Mouse (Mus musculus) bone marrow, adult 2 months (tissue): ENCODE results near the gene Zc3h14.

Source experiments
- CTCF ChIP-seq: fragments of 200-500 bp; IDR thresholded peaks from 2 replicates; pipeline ENCODE4 v1.5.1; 2011; ENCODE audit warnings: low read length, control low read depth; ENCODE audit not compliant: control insufficient read depth, insufficient read depth
- POLR2A ChIP-seq: fragments of 200-500 bp; IDR thresholded peaks from 2 replicates; pipeline ENCODE4 v1.6.1; 2011; ENCODE audit warnings: low read depth, mild to moderate bottlenecking, control low read depth, low read length, borderline replicate concordance; ENCODE audit not compliant: control insufficient read depth

GRCm38 (mm10) chr12:98741011-98741501, 5.7 kb upstream of the Zc3h14 start:
- TF ChIP-seq POLR2A = no peak
- no peak for TF ChIP-seq CTCF
